Mouse (Mus musculus): ENCODE measurements around the gene Col1a1.

DNA sequence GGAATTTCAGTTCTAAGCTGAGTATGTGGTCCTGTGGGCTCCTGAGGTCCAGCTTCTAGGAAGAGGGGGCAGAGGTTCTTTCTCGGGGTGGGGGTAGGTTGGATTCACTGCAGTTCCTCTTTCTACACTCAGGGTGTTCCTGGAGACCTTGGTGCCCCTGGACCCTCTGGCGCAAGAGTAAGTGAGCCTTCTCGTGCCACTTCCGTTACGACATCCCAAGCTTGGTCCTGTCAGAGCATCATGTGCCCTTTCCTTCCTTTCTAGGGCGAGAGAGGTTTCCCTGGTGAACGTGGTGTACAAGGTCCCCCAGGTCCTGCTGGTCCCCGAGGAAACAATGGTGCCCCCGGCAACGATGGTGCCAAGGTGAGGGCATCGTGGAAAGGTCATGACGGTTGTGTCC is 9.2 kb downstream of the Col1a1 start:
- no peak for TF ChIP-seq CTCF (IDR thresholded peaks at IDR 0.05; ENCODE audit: control insufficient read depth, insufficient read depth, low read length)
- TF ChIP-seq POLR2A (IDR thresholded peaks at IDR 0.05; ENCODE audit: borderline replicate concordance, control insufficient read depth, low read depth, low read length), result no peak

All from bone marrow, adult 2 months (tissue).